ENCODE assay signal across 19 mouse cellular contexts in the genomic region with DNA sequence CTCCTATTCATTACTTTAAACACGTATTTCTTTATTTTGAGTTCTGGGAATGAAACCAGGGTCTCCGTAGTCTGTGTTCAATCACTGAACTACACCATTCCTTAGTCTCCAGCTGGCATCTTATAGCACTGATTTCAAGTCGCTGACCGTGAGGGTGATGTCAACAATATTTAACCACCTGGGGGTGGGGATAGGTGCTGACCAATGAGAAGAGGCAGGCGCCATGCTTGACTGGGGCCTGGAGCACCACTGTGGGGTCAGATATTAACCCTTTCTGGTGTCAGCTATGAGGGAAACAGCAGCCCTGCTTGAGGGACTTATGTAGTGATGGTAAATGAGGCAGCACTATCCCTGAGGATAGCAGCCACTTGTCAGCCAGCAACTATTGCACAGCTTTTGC. TPM values are rescaled to one million over a fixed set of nuclear protein-coding genes. Genes with fewer than 3 reads are reported as not detected.
"Had no signal": no experiment of that assay in that cellular context is flagged by ENCODE, and none has a peak within 500 bp of the region (broad histone marks: within the 10 kb centered on the region; RNA-seq: fewer than 3 reads in every experiment).

No protein-coding gene starts in this region.

- H3K27ac ChIP-seq: lung, embryonic 15.5 days; macrophage; midbrain, embryonic 13.5 days; midbrain, embryonic 15.5 days; neural tube, embryonic 12.5 days; stomach, embryonic 15.5 days; stomach, postnatal 0 days had no signal

- H3K4me1 ChIP-seq: lung, embryonic 15.5 days; neural tube, embryonic 12.5 days; stomach, embryonic 15.5 days had no signal

- H3K9me3 ChIP-seq: lung, embryonic 15.5 days; megakaryocyte, embryonic 14.5 days; midbrain, embryonic 13.5 days; midbrain, embryonic 15.5 days; neural tube, embryonic 12.5 days; stomach, embryonic 15.5 days had no signal

- DNase-seq: lung, adult 2 months; lung, postnatal 14 days; lung, postnatal 36 days; right cerebral cortex, postnatal 14 days; thymus, adult 2 months; thymus, postnatal 25 days; thymus, postnatal 4 days had no signal

- H3K4me3 ChIP-seq: lung, embryonic 15.5 days; megakaryocyte, embryonic 14.5 days; midbrain, embryonic 13.5 days; midbrain, embryonic 15.5 days; neural tube, embryonic 12.5 days; stomach, embryonic 15.5 days had no signal

- H3K4me2 ChIP-seq: lung, embryonic 15.5 days; midbrain, embryonic 11.5 days; midbrain, embryonic 13.5 days; midbrain, embryonic 15.5 days; neural tube, embryonic 12.5 days; stomach, embryonic 15.5 days had no signal

- H3K9ac ChIP-seq: lung, embryonic 15.5 days; midbrain, embryonic 13.5 days; midbrain, embryonic 15.5 days; neural tube, embryonic 12.5 days; stomach, embryonic 15.5 days had no signal

- ATAC-seq: lung, postnatal 0 days; midbrain, embryonic 13.5 days; midbrain, embryonic 15.5 days had no signal

- H3K27me3 ChIP-seq: midbrain, embryonic 15.5 days; stomach, embryonic 15.5 days had no signal

- H3K36me3 ChIP-seq: lung, embryonic 15.5 days; midbrain, embryonic 13.5 days; midbrain, embryonic 15.5 days; neural tube, embryonic 12.5 days; stomach, embryonic 15.5 days had no signal

RNA-seq across cellular contexts. Expression of a gene that starts 10.1 kb away (rescaled TPM):
- polyA plus RNA-seq: lung, embryonic 15.5 days; macrophage; midbrain, embryonic 11.5 days; midbrain, embryonic 13.5 days; midbrain, embryonic 15.5 days; neural tube, embryonic 14.5 days; spleen, adult 2 months; stomach, embryonic 15.5 days; stomach, postnatal 0 days had no signal

RNA-seq across cellular contexts. Expression of a gene that starts 21.9 kb away (rescaled TPM):
- polyA plus RNA-seq: macrophage had no signal

RNA-seq across cellular contexts. Expression of a gene that starts 28.4 kb away (rescaled TPM):
- polyA plus RNA-seq: macrophage; spleen, adult 2 months had no signal
